Mouse (Mus musculus): ENCODE measurements at regions not wholly inside any gene's neighbourhood (a gene's known extent, or its start where the extent isn't known, plus 50 kb on each side); places are given as distances from the start of the nearest gene placed in this dataset.

- Histone ChIP-seq H3K9me3 (no peaks in the 10 kb centered on the region), H3K27ac (replicated peaks) (no peak overlapping the region), H3K27me3 (replicated peaks; ENCODE audit: low read depth, poor library complexity, severe bottlenecking) (no peaks in the 10 kb centered on the region), H3K36me3 (replicated peaks) (no peaks in the 10 kb centered on the region), H3K4me3 (no peak overlapping the region), H3K4me1 (no peaks in the 10 kb centered on the region)
- WGBS, result 78% methylated on average over 10 of the region's 10 CpGs
- no peak for DNase-seq (ENCODE audit: low spot score)
Measured at GRCm38 (mm10) chr10:25857954-25858616, 220.0 kb upstream of the Gm9767 start.

DNA sequence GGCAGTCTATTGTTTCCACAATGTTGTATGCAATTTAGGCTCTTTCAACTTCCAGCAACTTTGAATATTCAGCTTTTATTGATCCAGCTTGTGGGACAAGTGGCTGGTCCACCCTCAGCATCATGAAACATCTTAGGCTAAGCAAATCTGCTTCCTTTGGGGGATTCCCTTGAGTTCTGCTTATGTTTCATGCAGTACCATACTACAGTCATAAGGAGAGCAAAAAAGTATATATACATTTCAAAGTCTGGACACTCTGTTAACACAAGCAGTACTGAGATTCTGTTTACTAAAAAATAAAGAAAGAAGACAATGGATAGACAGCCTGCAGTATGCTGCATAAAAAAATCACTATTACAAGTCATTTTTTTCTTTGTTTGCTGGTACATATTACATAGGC, 233.7 kb upstream of the Gm9767 start:
- DNase-seq (ENCODE audit: low spot score), result no peak
- no peaks in the 10 kb centered on the region for H3K9me3 ChIP-seq
- H3K36me3 ChIP-seq (replicated peaks), result no peaks in the 10 kb centered on the region
- no peaks in the 10 kb centered on the region for H3K4me1 ChIP-seq
- no peak overlapping the region for H3K27ac ChIP-seq (replicated peaks)
- H3K27me3 ChIP-seq (replicated peaks; ENCODE audit: low read depth, poor library complexity, severe bottlenecking), result no peaks in the 10 kb centered on the region
- no peak overlapping the region for H3K4me3 ChIP-seq

DNA sequence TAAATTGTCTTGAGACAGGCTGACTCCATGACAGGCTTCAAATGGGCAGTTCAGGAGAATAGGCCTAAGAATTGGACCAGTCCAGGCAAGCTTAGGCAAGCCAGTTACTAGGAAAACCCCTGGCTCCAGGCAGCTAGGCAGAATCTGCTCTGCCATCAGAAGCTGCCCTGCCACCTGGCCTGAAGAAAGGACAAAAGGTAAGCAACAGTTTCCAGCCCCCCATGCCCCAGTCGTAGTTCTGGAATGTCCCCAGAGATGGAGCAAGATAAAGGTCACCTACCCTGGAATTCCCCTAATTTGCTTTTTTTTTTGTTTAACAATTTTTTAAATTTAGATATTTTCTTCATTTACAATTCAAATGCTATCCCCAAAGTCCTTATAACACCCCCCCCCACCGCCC, 248.8 kb upstream of the Gm9767 start:
- no peaks in the 10 kb centered on the region for H3K4me1 ChIP-seq
- H3K4me3 ChIP-seq, result no peak overlapping the region
- H3K27me3 ChIP-seq (replicated peaks; ENCODE audit: low read depth, poor library complexity, severe bottlenecking), result no peaks in the 10 kb centered on the region
- no peak overlapping the region for H3K27ac ChIP-seq (replicated peaks)
- H3K36me3 ChIP-seq (replicated peaks), result no peaks in the 10 kb centered on the region
- DNase-seq (ENCODE audit: low spot score), result no peak
- no peaks in the 10 kb centered on the region for H3K9me3 ChIP-seq
- WGBS, result 76% methylated on average over 2 of the region's 2 CpGs

GRCm38 (mm10) chr10:25804223-25804622, 268.2 kb upstream of the Smlr1 start:
- H3K27ac ChIP-seq (replicated peaks), result no peak overlapping the region
- H3K4me1 ChIP-seq, result no peaks in the 10 kb centered on the region
- DNase-seq (ENCODE audit: low spot score), result no peak
- H3K4me3 ChIP-seq, result no peak overlapping the region
- no peaks in the 10 kb centered on the region for H3K27me3 ChIP-seq (replicated peaks; ENCODE audit: low read depth, poor library complexity, severe bottlenecking)
- 80% methylated on average over 3 of the region's 3 CpGs for WGBS
- no peaks in the 10 kb centered on the region for H3K36me3 ChIP-seq (replicated peaks)
- no peaks in the 10 kb centered on the region for H3K9me3 ChIP-seq

DNA sequence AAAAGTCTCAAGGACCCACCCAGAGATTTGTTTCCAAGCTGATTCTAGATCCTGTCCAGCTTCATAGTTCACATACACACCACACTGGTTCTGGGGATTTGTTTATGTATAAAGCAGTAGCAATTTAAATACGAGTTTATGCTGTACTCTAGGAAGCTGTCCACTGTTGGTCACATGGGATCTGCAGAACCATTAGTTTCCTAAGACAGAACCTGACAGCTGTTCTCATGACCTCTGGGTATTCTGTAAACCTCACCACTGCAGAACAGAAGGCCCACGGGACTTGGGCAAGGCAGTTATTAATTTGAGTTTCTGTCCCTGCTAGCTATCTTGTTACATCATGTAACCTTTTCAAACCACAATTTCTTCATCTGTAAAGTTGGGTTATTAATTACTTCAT, 265.4 kb upstream of the Smlr1 start:
- 84% methylated on average over 2 of the region's 2 CpGs for WGBS
- no peaks in the 10 kb centered on the region for H3K4me1 ChIP-seq

GRCm38 (mm10) chr10:25798881-25799280, 262.8 kb upstream of the Smlr1 start:
- Histone ChIP-seq H3K4me1 (no peaks in the 10 kb centered on the region), H3K4me3 (no peak overlapping the region), H3K36me3 (replicated peaks) (no peaks in the 10 kb centered on the region), H3K27ac (replicated peaks) (no peak overlapping the region), H3K27me3 (replicated peaks; ENCODE audit: low read depth, poor library complexity, severe bottlenecking) (no peaks in the 10 kb centered on the region), H3K9me3 (no peaks in the 10 kb centered on the region)
- no peak for DNase-seq (ENCODE audit: low spot score)
- WGBS, result 94% methylated on average over 2 of the region's 2 CpGs

More for the DNA sequence above, 265.4 kb upstream of the Smlr1 start:
- Histone ChIP-seq H3K27me3 (replicated peaks; ENCODE audit: low read depth, poor library complexity, severe bottlenecking) (no peaks in the 10 kb centered on the region), H3K9me3 (no peaks in the 10 kb centered on the region), H3K27ac (replicated peaks) (no peak overlapping the region), H3K36me3 (replicated peaks) (no peaks in the 10 kb centered on the region), H3K4me3 (no peak overlapping the region)
- DNase-seq (ENCODE audit: low spot score), result no peak

- no peaks in the 10 kb centered on the region for H3K27me3 ChIP-seq (replicated peaks; ENCODE audit: low read depth, poor library complexity, severe bottlenecking)
- DNase-seq (ENCODE audit: low spot score), result no peak
- 76% methylated on average over 3 of the region's 3 CpGs for WGBS
- H3K27ac ChIP-seq (replicated peaks), result no peak overlapping the region
- H3K36me3 ChIP-seq (replicated peaks), result no peaks in the 10 kb centered on the region
- no peak overlapping the region for H3K4me3 ChIP-seq
- no peaks in the 10 kb centered on the region for H3K4me1 ChIP-seq
- no peaks in the 10 kb centered on the region for H3K9me3 ChIP-seq
Measured at GRCm38 (mm10) chr10:25790363-25790821, 254.3 kb upstream of the Smlr1 start.

DNA sequence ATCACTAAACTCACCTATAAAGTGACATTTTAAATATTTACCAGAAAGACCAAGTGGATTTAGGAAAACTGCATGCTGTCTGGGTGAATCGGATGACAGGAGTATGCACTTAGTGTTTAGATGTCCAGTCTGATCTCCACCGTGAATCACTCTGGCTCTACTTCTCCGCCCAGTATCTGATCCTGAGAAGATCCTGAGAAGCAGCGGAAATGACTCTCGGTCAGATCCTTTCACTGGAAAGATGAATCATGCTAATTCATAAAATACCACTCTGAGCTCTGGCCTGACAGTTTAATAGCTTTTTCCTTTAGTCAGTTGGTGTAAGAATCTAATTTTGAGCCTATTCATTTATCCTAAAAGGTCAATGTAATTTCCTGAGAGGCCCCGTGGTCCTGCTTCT, 252.6 kb upstream of the Smlr1 start:
- WGBS, result 88% methylated on average over 6 of the region's 6 CpGs
- no peak overlapping the region for H3K27ac ChIP-seq (replicated peaks)
- H3K36me3 ChIP-seq (replicated peaks), result no peaks in the 10 kb centered on the region
- no peak for DNase-seq (ENCODE audit: low spot score)
- no peak overlapping the region for H3K4me3 ChIP-seq
- no peaks in the 10 kb centered on the region for H3K9me3 ChIP-seq
- H3K4me1 ChIP-seq, result no peaks in the 10 kb centered on the region
- H3K27me3 ChIP-seq (replicated peaks; ENCODE audit: low read depth, poor library complexity, severe bottlenecking), result no peaks in the 10 kb centered on the region

GRCm38 (mm10) chr10:25788004-25788403, 251.9 kb upstream of the Smlr1 start:
- 82% methylated on average over 4 of the region's 4 CpGs for WGBS
- no peaks in the 10 kb centered on the region for H3K4me1 ChIP-seq
- no peaks in the 10 kb centered on the region for H3K9me3 ChIP-seq
- no peaks in the 10 kb centered on the region for H3K36me3 ChIP-seq (replicated peaks)
- no peak overlapping the region for H3K27ac ChIP-seq (replicated peaks)
- no peak for DNase-seq (ENCODE audit: low spot score)
- H3K4me3 ChIP-seq, result no peak overlapping the region
- no peaks in the 10 kb centered on the region for H3K27me3 ChIP-seq (replicated peaks; ENCODE audit: low read depth, poor library complexity, severe bottlenecking)

DNA sequence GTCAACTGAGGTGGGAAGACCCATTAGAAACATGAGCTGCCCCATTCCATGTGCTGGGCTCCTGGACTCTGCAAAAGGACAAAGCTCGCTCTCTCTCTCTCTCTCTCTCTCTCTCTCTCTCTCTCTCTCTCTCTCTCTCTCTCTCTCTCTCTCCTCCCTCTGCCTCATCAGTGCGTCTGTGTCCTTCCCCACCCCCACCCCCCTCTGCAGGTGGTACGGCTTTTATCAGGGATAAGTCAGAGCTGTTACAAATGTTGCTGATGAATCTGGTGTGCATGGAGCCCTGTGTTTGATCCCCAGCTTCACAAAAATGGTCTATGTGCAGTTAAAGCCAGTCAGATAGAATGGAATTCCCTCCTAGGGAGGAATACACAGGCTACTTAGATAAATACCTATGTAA, 247.8 kb upstream of the Smlr1 start:
- H3K27ac ChIP-seq (replicated peaks), result no peak overlapping the region
- WGBS, result 50% methylated on average over 3 of the region's 3 CpGs
- H3K27me3 ChIP-seq (replicated peaks; ENCODE audit: low read depth, poor library complexity, severe bottlenecking), result no peaks in the 10 kb centered on the region
- H3K9me3 ChIP-seq, result no peaks in the 10 kb centered on the region
- H3K4me1 ChIP-seq, result no peaks in the 10 kb centered on the region
- H3K4me3 ChIP-seq, result no peak overlapping the region
- DNase-seq (ENCODE audit: low spot score), result no peak
- H3K36me3 ChIP-seq (replicated peaks), result no peaks in the 10 kb centered on the region

GRCm38 (mm10) chr10:25779476-25779875, 243.4 kb upstream of the Smlr1 start:
- 92% methylated on average over 4 of the region's 4 CpGs for WGBS
- DNase-seq (ENCODE audit: low spot score), result no peak
- no peak overlapping the region for H3K27ac ChIP-seq (replicated peaks)
- H3K9me3 ChIP-seq, result no peaks in the 10 kb centered on the region
- no peak overlapping the region for H3K4me3 ChIP-seq
- no peaks in the 10 kb centered on the region for H3K4me1 ChIP-seq
- H3K36me3 ChIP-seq (replicated peaks), result no peaks in the 10 kb centered on the region
- H3K27me3 ChIP-seq (replicated peaks; ENCODE audit: low read depth, poor library complexity, severe bottlenecking), result no peaks in the 10 kb centered on the region

DNA sequence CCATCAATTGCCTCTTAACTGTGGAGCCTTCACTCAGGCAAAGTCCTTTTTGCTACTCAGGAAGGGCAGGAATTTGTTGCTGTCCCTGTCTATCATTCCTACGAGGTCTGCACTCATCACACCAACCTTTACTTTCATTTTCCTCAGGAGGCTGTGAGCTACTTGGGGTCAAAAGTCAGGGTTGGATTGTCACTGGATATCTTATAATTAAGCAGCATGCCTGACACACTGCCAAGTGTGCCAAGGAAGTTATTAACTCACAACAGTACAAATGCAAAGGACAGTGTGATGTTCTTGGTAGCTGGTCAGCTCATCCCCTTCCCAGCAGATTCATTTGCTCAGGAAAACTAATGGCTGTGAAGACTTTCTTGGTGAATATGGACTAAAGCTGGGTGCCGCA, 241.7 kb upstream of the Smlr1 start:
- no peaks in the 10 kb centered on the region for H3K9me3 ChIP-seq
- no peak for DNase-seq (ENCODE audit: low spot score)
- no peaks in the 10 kb centered on the region for H3K27me3 ChIP-seq (replicated peaks; ENCODE audit: low read depth, poor library complexity, severe bottlenecking)
- H3K4me1 ChIP-seq, result no peaks in the 10 kb centered on the region
- WGBS, result 79% methylated on average over 2 of the region's 2 CpGs
- H3K27ac ChIP-seq (replicated peaks), result no peak overlapping the region
- H3K36me3 ChIP-seq (replicated peaks), result no peaks in the 10 kb centered on the region
- H3K4me3 ChIP-seq, result no peak overlapping the region

DNA sequence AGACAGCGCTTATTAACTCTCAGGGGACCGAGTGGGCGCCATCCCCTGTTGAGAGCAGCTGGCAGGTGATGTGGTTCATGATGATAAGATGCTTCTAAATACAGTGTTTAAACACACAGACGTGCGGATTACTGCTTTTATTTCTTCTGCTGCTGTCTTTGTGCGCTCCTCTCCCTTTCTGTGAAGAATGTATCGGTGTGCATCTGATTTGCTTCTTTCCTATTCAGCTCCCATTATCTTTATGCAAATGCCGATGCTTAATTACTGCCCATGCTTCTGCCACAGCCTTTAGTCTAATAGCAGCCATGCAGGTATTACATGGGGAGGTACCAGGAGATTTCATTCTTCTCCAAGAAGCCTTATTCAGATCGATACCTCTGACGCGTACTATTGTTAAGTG, 240.6 kb upstream of the Smlr1 start:
- 89% methylated on average over 11 of the region's 11 CpGs for WGBS
- no peaks in the 10 kb centered on the region for H3K9me3 ChIP-seq
- no peaks in the 10 kb centered on the region for H3K36me3 ChIP-seq (replicated peaks)
- H3K27ac ChIP-seq (replicated peaks), result no peak overlapping the region
- no peak overlapping the region for H3K4me3 ChIP-seq
- no peak for DNase-seq (ENCODE audit: low spot score)
- H3K4me1 ChIP-seq, result no peaks in the 10 kb centered on the region
- H3K27me3 ChIP-seq (replicated peaks; ENCODE audit: low read depth, poor library complexity, severe bottlenecking), result no peaks in the 10 kb centered on the region

DNA sequence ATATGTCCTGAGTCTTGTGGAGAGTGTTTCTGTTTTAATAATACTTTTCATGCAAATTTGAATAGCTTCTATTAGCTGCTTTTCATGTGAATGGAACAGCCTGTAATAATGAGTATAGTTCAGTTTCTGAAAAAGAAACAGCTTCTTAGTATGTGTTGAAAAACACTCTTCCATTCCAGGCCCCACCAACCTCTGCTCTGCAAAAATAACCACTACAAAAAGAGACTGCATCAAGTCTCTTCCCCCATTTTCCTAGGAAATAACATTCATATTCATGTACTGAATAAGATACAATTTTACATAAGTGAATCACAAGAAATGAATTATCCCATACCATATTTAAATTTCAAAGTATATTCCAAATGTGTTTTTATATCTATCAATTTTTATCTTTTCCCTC, 234.0 kb upstream of the Smlr1 start:
- Histone ChIP-seq H3K9me3 (no peaks in the 10 kb centered on the region), H3K27me3 (replicated peaks; ENCODE audit: low read depth, poor library complexity, severe bottlenecking) (no peaks in the 10 kb centered on the region), H3K36me3 (replicated peaks) (no peaks in the 10 kb centered on the region), H3K4me3 (no peak overlapping the region), H3K4me1 (no peaks in the 10 kb centered on the region), H3K27ac (replicated peaks) (no peak overlapping the region)
- no peak for DNase-seq (ENCODE audit: low spot score)
